Mouse (Mus musculus) limb, embryonic 15.5 days (tissue): ENCODE measurements at regions not wholly inside any gene's neighbourhood (a gene's known extent, or its start where the extent isn't known, plus 50 kb on each side); places are given as distances from the start of the nearest gene placed in this dataset.

Experiments used
- ATAC-seq: fragments of 200-750 bp; cut with Nextera tagmentation; 2 replicates; pipeline ENCODE4 v1.8.0; 2017; ENCODE audit warnings: low read depth, moderate TSS enrichment; ENCODE audit not compliant: insufficient number of reproducible peaks, low FRiP score, low TSS enrichment
- H3K27ac ChIP-seq: fragments of 300-500 bp; sonication (generic); 2 replicates; pipeline ENCODE4 v1.5.1; 2015; ENCODE audit warnings: moderate library complexity, mild to moderate bottlenecking, inconsistent platforms
- H3K27me3 ChIP-seq: fragments of 300-500 bp; sonication (generic); 2 replicates; pipeline ENCODE4 v1.6.1; 2015; ENCODE audit warnings: inconsistent platforms
- H3K36me3 ChIP-seq: fragments of 300-500 bp; sonication (generic); 2 replicates; pipeline ENCODE4 v1.6.1; 2015; ENCODE audit warnings: inconsistent platforms
- H3K4me1 ChIP-seq: fragments of 300-500 bp; sonication (generic); 2 replicates; pipeline ENCODE4 v1.6.1; 2015; ENCODE audit warnings: inconsistent platforms
- H3K4me2 ChIP-seq: fragments of 300-500 bp; sonication (generic); 2 replicates; pipeline ENCODE4 v1.6.1; 2015; ENCODE audit warnings: mild to moderate bottlenecking, inconsistent platforms
- H3K4me3 ChIP-seq: fragments of 300-500 bp; sonication (generic); 2 replicates; pipeline ENCODE4 v1.5.1; 2015; ENCODE audit warnings: mild to moderate bottlenecking, inconsistent platforms
- H3K9ac ChIP-seq: fragments of 300-500 bp; sonication (generic); 2 replicates; pipeline ENCODE4 v1.6.1; 2015; ENCODE audit warnings: inconsistent platforms
- H3K9me3 ChIP-seq: fragments of 300-500 bp; sonication (generic); 2 replicates; pipeline ENCODE4 v1.6.1; 2016; ENCODE audit warnings: inconsistent platforms
- WGBS: fragments of 180-500 bp; shearing (Covaris S2); methylation state at CpG from one replicate; pipeline ENCODE4 v1.1.7; 2015; 5-methylcytosine and 5-hydroxymethylcytosine counted together

GRCm38 (mm10) chr14:80263173-80263572 lies 279.3 kb downstream of the Olfm4 start:
- Histone ChIP-seq H3K36me3 (no peaks in the 10 kb centered on the region), H3K9me3 (no peaks in the 10 kb centered on the region), H3K4me1 (no peaks in the 10 kb centered on the region), H3K27me3 (peaks cover 1% of the 10 kb centered on the region; the same call in 1 of the 2 replicates), H3K9ac (no peak overlapping the region), H3K4me2 (no peak overlapping the region), H3K4me3 (no peak overlapping the region), H3K27ac (no peak overlapping the region)
- ATAC-seq = no peak
- WGBS = 75% methylated on average over 8 of the region's 8 CpGs

DNA sequence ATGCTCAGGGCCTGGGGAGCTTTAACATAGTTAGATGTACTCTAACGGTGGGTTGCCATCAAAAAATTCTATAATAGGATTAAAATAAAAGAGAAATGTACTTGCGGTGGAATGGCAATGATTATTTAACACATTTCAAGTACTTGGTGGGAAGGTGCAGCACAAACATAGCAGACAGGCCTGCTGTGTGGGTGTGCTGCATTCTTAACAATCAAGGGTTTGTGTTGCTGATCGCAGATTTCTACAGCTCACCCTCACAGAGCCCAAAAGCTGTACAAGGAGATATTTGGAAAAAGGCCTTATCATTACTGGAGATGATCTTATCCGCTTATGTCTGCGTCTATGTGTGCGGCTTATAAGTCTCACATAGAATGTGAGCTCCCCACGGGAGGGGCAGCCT lies 281.2 kb downstream of the Olfm4 start:
- 73% methylated on average over 7 of the region's 7 CpGs for WGBS
- no peaks in the 10 kb centered on the region for H3K9me3 ChIP-seq
- ATAC-seq = no peak
- no peak overlapping the region for H3K4me3 ChIP-seq
- no peaks in the 10 kb centered on the region for H3K4me1 ChIP-seq
- no peaks in the 10 kb centered on the region for H3K36me3 ChIP-seq
- H3K4me2 ChIP-seq = no peak overlapping the region
- no peak overlapping the region for H3K9ac ChIP-seq
- no peak overlapping the region for H3K27ac ChIP-seq
- peaks cover 4% of the 10 kb centered on the region; the same call in 1 of the 2 replicates for H3K27me3 ChIP-seq

DNA sequence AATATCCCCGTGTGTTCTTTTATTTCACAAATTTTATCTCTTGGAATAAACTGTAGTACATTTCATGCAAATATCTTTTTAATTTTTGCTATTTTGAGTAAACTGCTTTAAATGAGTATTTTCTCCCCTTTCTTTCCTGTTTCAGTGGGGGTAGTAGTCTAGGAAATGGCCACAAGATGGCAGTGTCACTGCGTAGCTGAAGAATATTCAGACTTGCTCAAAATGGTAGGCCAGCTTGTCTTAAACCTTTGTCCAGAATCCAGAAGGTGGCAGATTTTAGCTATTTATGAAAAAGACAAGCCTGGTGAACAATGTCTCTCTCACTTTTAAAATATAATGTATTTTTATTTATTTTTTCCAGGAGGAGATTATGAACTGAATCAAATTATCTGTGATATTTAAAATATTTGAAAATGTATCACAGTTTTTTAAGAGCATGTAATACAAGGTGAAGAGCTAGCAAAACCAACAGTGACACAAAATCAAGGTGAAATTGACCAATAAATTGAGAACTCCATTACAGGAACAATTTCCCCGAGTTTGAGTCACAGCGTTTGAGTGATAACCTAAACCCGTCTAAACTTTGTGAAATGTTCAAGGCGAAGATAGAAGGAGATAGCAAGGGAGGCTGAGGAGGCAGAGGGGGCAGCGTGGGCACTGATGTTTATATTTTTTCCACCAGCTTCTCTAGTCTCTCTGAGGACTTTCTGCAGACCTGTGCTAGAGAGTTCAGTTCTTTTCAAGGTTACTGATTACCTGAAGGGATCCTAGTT lies 285.5 kb downstream of the Olfm4 start:
- H3K4me1 ChIP-seq = no peaks in the 10 kb centered on the region
- H3K27ac ChIP-seq = no peak overlapping the region
- H3K36me3 ChIP-seq = no peaks in the 10 kb centered on the region
- no peak overlapping the region for H3K4me3 ChIP-seq
- H3K27me3 ChIP-seq = peaks cover 4% of the 10 kb centered on the region; the same call in 1 of the 2 replicates
- no peak overlapping the region for H3K4me2 ChIP-seq
- H3K9ac ChIP-seq = no peak overlapping the region
- no peaks in the 10 kb centered on the region for H3K9me3 ChIP-seq
- WGBS = 45% methylated on average over 7 of the region's 7 CpGs
- no peak for ATAC-seq

- Histone ChIP-seq H3K4me3 (no peak overlapping the region), H3K27me3 (peaks cover 4% of the 10 kb centered on the region; the same call in 1 of the 2 replicates), H3K9me3 (no peaks in the 10 kb centered on the region), H3K4me2 (no peak overlapping the region), H3K36me3 (no peaks in the 10 kb centered on the region), H3K27ac (no peak overlapping the region), H3K4me1 (no peaks in the 10 kb centered on the region), H3K9ac (no peak overlapping the region)
- ATAC-seq = no peak
- 74% methylated on average over 13 of the region's 13 CpGs for WGBS
Measured at GRCm38 (mm10) chr14:80270063-80270462, 286.2 kb downstream of the Olfm4 start.

- Histone ChIP-seq H3K4me1 (no peaks in the 10 kb centered on the region), H3K4me3 (no peak overlapping the region), H3K4me2 (no peak overlapping the region), H3K9ac (no peak overlapping the region), H3K27ac (no peak overlapping the region), H3K27me3 (no peaks in the 10 kb centered on the region), H3K36me3 (no peaks in the 10 kb centered on the region), H3K9me3 (no peaks in the 10 kb centered on the region)
- ATAC-seq = no peak
- 63% methylated on average over 4 of the region's 4 CpGs for WGBS
Measured at GRCm38 (mm10) chr14:80280188-80280587, 296.3 kb downstream of the Olfm4 start.

GRCm38 (mm10) chr14:80283726-80284125 lies 299.8 kb downstream of the Olfm4 start:
- no peaks in the 10 kb centered on the region for H3K4me1 ChIP-seq
- H3K4me3 ChIP-seq = no peak overlapping the region
- no peak overlapping the region for H3K4me2 ChIP-seq
- H3K27me3 ChIP-seq = no peaks in the 10 kb centered on the region
- H3K9ac ChIP-seq = no peak overlapping the region
- ATAC-seq = no peak
- 66% methylated on average over 2 of the region's 2 CpGs for WGBS
- no peak overlapping the region for H3K27ac ChIP-seq
- H3K36me3 ChIP-seq = no peaks in the 10 kb centered on the region
- no peaks in the 10 kb centered on the region for H3K9me3 ChIP-seq

GRCm38 (mm10) chr14:80291360-80291759 lies 307.5 kb downstream of the Olfm4 start:
- Histone ChIP-seq H3K9ac (no peak overlapping the region), H3K27me3 (no peaks in the 10 kb centered on the region), H3K36me3 (no peaks in the 10 kb centered on the region), H3K27ac (no peak overlapping the region), H3K4me2 (no peak overlapping the region), H3K4me1 (no peaks in the 10 kb centered on the region), H3K9me3 (no peaks in the 10 kb centered on the region), H3K4me3 (no peak overlapping the region)
- no peak for ATAC-seq
- WGBS = 72% methylated on average over 4 of the region's 4 CpGs

DNA sequence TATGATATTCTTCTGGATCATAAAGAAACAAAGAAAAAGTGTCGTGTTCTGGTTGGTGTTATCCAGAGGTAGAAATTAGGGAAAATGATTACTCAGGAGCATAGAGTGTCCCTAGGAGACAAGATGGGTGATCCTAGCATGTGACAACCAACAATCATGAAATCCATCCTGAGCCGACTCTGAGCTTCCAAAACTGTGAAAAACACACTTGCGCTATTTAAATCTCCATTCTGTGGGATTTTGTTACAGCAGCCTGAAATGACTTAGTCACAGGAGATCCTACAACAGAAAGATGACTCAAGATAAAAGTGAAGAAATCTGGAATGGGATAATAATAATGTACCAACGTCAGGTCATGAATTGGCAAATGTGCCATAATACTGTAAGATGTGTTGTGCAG lies 309.5 kb downstream of the Olfm4 start:
- Histone ChIP-seq H3K9me3 (no peaks in the 10 kb centered on the region), H3K27me3 (no peaks in the 10 kb centered on the region), H3K36me3 (no peaks in the 10 kb centered on the region), H3K9ac (no peak overlapping the region), H3K27ac (no peak overlapping the region), H3K4me1 (no peaks in the 10 kb centered on the region), H3K4me3 (no peak overlapping the region), H3K4me2 (no peak overlapping the region)
- 85% methylated on average over 4 of the region's 4 CpGs for WGBS
- no peak for ATAC-seq

- Histone ChIP-seq H3K9ac (no peak overlapping the region), H3K36me3 (no peaks in the 10 kb centered on the region), H3K4me3 (no peak overlapping the region), H3K27me3 (no peaks in the 10 kb centered on the region), H3K4me1 (no peaks in the 10 kb centered on the region), H3K9me3 (no peaks in the 10 kb centered on the region), H3K4me2 (no peak overlapping the region), H3K27ac (no peak overlapping the region)
- WGBS = 53% methylated on average over 2 of the region's 2 CpGs
- ATAC-seq = no peak
Measured at GRCm38 (mm10) chr14:80329651-80330050, 345.8 kb downstream of the Olfm4 start.

DNA sequence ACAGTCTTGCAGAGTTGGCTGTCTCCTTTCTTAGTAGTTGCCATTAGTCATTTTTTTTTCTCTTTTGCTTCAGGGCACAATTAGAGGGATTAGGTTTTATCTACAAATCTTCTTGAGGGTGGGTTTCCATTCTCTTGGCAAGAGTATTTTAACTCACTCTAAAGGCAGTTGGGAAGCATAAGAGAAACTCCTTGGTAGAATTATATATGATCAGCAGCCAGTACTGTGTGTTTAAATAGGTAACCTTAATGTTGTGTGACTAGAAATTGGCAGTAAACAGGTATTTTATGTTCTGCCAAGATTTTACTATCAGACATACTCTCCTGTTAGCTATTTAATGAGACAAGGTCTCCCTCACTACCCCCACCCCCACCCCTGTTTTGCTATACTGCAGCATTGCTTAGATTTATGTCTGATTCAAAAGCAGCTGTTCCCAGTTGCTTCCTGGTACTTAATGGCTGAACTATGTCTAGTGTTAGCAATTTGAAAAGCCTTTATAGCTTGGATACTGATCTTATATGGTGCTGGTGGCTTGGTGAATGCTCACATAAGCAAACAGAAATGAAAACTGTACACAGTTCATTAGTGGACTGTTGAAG lies 378.2 kb downstream of the Olfm4 start:
- Histone ChIP-seq H3K27ac (peak overlapping the region; percentile 22; the same call in 1 of the 2 replicates), H3K9me3 (no peaks in the 10 kb centered on the region), H3K4me3 (no peak overlapping the region), H3K9ac (no peak overlapping the region), H3K4me1 (no peaks in the 10 kb centered on the region), H3K36me3 (no peaks in the 10 kb centered on the region), H3K4me2 (no peak overlapping the region), H3K27me3 (no peaks in the 10 kb centered on the region)
- peak; percentile 65; the same call in 1 of the 2 replicates for ATAC-seq

DNA sequence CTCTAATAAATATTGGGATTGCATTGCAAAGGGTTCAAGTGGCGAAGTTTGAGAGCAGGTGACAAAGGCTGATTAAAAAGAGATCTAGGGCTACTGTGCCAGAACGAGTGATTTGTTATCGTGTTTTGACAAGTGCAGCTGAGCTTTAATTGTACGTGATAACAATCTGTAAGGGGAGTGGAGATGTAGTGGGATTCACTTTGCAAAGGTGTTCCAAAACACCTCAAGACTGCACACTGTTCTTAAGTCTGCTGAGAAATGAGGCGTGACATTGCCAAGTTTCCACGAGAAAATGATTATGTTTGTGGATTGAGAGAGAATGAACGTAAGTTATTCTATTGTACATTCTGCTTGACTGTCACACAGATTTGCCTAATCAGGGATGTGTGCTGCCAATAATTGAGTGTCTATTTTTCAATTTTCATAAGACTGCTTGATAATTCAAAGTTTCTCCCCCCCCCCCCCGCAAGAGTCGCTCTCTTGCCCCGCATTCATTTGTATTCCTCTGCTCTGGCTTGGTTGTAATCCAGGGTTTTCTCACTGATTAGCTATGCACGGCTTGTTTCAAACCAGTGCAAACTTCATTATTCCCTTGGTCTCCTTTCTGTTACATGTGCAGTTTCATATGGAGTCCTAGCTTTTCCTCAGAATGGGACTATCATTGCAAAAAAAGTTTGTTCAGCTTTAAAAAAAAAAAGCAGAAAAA lies 385.7 kb downstream of the Olfm4 start:
- Histone ChIP-seq H3K4me3 (no peak overlapping the region), H3K27ac (no peak overlapping the region), H3K36me3 (no peaks in the 10 kb centered on the region), H3K9me3 (no peaks in the 10 kb centered on the region), H3K4me2 (no peak overlapping the region), H3K9ac (no peak overlapping the region), H3K4me1 (no peaks in the 10 kb centered on the region), H3K27me3 (no peaks in the 10 kb centered on the region)
- 58% methylated on average over 11 of the region's 11 CpGs for WGBS
- no peak for ATAC-seq

DNA sequence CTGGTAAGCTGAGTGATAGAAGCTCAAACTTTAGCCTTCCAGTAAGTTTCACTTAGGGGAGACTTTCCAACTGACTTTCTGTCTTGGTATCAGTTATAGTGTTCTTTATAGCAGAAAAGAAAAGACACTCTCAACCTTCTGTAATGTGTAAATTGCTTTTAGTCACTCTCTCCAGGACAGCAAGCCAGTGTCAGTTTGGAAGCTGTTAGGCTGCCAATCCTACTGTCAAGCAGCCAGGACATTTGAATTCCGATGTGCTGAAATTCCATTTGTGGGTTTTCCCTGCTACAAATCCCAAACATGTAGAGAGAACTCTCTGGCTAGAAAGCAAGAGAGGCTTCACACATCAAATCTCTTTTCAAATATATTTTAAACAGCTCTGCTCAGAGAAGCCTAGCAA lies 390.4 kb downstream of the Olfm4 start:
- Histone ChIP-seq H3K4me1 (no peaks in the 10 kb centered on the region), H3K4me2 (no peak overlapping the region), H3K4me3 (no peak overlapping the region), H3K27ac (no peak overlapping the region; the same call in 1 of the 2 replicates), H3K9ac (no peak overlapping the region), H3K27me3 (no peaks in the 10 kb centered on the region), H3K36me3 (no peaks in the 10 kb centered on the region), H3K9me3 (no peaks in the 10 kb centered on the region)
- 52% methylated on average over 1 of the region's 1 CpGs for WGBS
- no peak for ATAC-seq
